Mouse (Mus musculus): Measurements from ENCODE around the gene Gcfc2. TPM values are rescaled to one million over a fixed set of nuclear protein-coding genes. Genes with fewer than 3 reads are reported as not detected.
A peak's percentile ranks its signal among the peaks of the same experiment; 100 is the strongest.

Gene Gcfc2
- polyA plus RNA-seq, 1 experiment from 2014 or later: 15.7 TPM

DNA sequence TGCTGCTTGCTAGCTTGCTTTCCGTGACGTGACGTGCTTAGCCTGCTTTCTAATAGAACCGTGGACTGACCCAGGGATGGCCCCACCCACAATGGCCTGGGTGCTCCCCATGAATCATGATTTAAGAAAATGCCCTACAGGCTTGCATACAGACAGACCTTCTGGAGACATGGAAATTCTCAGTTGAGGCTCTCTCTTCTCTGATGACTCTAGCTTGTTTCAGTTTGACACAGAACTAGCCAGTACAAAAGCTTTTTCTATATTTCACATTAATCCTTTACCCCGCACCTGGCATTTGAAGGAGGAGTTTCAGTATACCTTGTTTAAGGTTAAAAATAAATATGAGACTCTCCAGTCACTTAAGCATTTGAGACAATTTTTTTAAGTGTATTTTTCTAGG, 18.2 kb downstream of the Gcfc2 start:
- H3K9ac ChIP-seq (ENCODE audit: low read depth, low read length): no peak overlapping the region

DNA sequence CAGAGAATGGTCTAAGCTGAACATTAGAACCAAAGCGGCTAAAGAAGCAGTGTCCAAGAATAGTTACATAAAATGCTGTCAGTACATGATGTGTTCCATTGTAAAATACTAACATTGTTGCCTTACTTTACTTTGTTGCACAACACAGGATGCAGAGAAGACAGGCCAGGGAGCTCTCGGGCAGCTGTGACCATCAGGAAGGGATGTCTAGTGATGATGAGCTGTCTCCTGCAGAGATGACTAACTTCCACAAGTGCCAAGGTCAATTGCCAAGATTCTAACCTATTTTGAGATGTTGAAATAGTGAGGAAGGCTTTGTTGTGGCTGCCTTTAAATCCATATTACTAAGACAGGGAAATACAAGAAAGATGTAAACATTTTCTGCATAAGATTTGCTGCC, 19.8 kb downstream of the Gcfc2 start:
- Histone ChIP-seq H3K9me3 (ENCODE audit: control insufficient read depth, low read length) (no peaks in the 10 kb centered on the region), H3K27me3 (ENCODE audit: control insufficient read depth, insufficient read depth, low read length) (no peaks in the 10 kb centered on the region), H3K4me1 (ENCODE audit: control insufficient read depth, insufficient read depth, low read length) (no peaks in the 10 kb centered on the region), H3K27ac (ENCODE audit: low read depth, low read length) (no peak overlapping the region), H3K36me3 (ENCODE audit: control insufficient read depth, insufficient read depth, low read length) (peaks cover 85% of the 10 kb centered on the region), H3K9ac (ENCODE audit: low read depth, low read length) (no peak overlapping the region), H3K4me3 (ENCODE audit: low read length) (no peak overlapping the region), H3K4me2 (replicated peaks; ENCODE audit: low read depth, low read length) (no peak overlapping the region)
- ATAC-seq (ENCODE audit: low FRiP score, low TSS enrichment): no peak
- 93% methylated on average over 2 of the region's 2 CpGs for WGBS

More for the DNA sequence above, 18.2 kb downstream of the Gcfc2 start:
- peaks cover 81% of the 10 kb centered on the region for H3K36me3 ChIP-seq (ENCODE audit: control insufficient read depth, insufficient read depth, low read length)
- H3K27me3 ChIP-seq (ENCODE audit: control insufficient read depth, insufficient read depth, low read length): no peaks in the 10 kb centered on the region
- no peak overlapping the region for H3K4me2 ChIP-seq (replicated peaks; ENCODE audit: low read depth, low read length)
- WGBS: 89% methylated on average over 5 of the region's 5 CpGs
- no peaks in the 10 kb centered on the region for H3K4me1 ChIP-seq (ENCODE audit: control insufficient read depth, insufficient read depth, low read length)
- no peak overlapping the region for H3K4me3 ChIP-seq (ENCODE audit: low read length)
- no peaks in the 10 kb centered on the region for H3K9me3 ChIP-seq (ENCODE audit: control insufficient read depth, low read length)
- H3K27ac ChIP-seq (ENCODE audit: low read depth, low read length): no peak overlapping the region
- no peak for ATAC-seq (ENCODE audit: low FRiP score, low TSS enrichment)

DNA sequence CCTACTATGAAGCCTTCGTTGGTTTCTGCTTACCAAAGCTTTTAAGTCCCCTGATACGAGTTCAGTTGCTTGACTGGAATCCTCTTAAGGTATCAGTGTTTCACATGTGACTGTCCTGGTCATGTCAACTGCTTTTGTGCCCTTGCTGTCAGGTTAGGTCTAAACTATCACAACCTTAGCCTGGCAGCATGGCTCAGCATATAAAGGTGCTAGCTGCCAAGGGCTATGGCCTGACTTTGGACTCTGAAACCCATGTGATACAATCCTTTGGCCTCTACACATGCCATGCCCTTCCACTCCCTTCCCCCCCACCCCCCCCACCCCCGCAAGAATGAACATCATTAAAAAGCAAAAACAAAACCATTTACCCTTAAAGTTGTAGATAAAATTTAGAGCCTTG, 21.0 kb downstream of the Gcfc2 start:
- no peak overlapping the region for H3K4me3 ChIP-seq (ENCODE audit: low read length)
- no peaks in the 10 kb centered on the region for H3K4me1 ChIP-seq (ENCODE audit: control insufficient read depth, insufficient read depth, low read length)
- no peaks in the 10 kb centered on the region for H3K9me3 ChIP-seq (ENCODE audit: control insufficient read depth, low read length)
- H3K9ac ChIP-seq (ENCODE audit: low read depth, low read length): no peak overlapping the region
- H3K27ac ChIP-seq (ENCODE audit: low read depth, low read length): no peak overlapping the region
- peaks cover 90% of the 10 kb centered on the region for H3K36me3 ChIP-seq (ENCODE audit: control insufficient read depth, insufficient read depth, low read length)
- no peaks in the 10 kb centered on the region for H3K27me3 ChIP-seq (ENCODE audit: control insufficient read depth, insufficient read depth, low read length)
- no peak overlapping the region for H3K4me2 ChIP-seq (replicated peaks; ENCODE audit: low read depth, low read length)
- WGBS: 94% methylated on average over 3 of the region's 3 CpGs
- ATAC-seq (ENCODE audit: low FRiP score, low TSS enrichment): no peak

DNA sequence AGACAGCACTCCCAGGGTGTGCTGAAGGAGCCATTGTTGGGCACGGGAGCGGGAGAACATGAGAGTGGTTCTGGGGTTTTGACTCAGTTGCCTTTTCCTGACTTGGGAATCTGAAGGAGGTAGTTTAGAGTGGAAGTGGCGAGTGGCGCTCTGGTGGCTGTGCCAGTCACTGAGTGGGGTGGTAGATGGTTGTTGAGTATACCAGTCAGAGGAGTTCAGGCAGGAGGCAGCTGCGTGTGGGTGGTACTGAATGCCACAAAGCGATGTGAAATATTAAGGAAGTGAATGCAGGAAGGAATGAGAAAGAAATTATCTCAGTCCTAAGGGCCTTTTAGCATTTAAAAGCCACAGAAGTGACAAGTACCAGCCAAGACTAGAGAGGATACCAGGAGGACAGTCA, 23.4 kb downstream of the Gcfc2 start:
- H3K27me3 ChIP-seq (ENCODE audit: control insufficient read depth, insufficient read depth, low read length): no peaks in the 10 kb centered on the region
- peaks cover 91% of the 10 kb centered on the region for H3K36me3 ChIP-seq (ENCODE audit: control insufficient read depth, insufficient read depth, low read length)
- H3K27ac ChIP-seq (ENCODE audit: low read depth, low read length): no peak overlapping the region
- ATAC-seq (ENCODE audit: low FRiP score, low TSS enrichment): no peak
- H3K4me3 ChIP-seq (ENCODE audit: low read length): no peak overlapping the region
- no peak overlapping the region for H3K9ac ChIP-seq (ENCODE audit: low read depth, low read length)
- H3K4me2 ChIP-seq (replicated peaks; ENCODE audit: low read depth, low read length): no peak overlapping the region
- 98% methylated on average over 6 of the region's 6 CpGs for WGBS
- H3K4me1 ChIP-seq (ENCODE audit: control insufficient read depth, insufficient read depth, low read length): no peaks in the 10 kb centered on the region
- no peaks in the 10 kb centered on the region for H3K9me3 ChIP-seq (ENCODE audit: control insufficient read depth, low read length)

DNA sequence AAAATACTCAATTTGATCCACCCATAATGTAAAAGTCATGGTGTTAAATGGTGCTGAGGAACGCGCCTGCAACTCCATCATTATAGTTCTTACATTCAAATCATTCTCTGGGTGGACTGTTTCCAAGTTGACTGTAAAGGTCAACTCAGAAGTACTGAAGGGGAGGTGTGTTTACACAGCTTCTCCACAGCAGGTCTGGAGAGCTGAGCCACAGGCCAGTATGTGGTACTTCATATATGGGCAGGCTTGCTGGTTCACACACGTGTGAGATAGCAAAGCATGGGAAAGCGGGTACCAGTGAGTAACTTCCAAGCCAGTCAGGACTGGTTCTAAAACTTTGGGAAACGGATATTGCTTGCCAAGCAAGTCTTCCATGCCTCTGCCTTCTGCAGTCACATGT, 31.7 kb downstream of the Gcfc2 start:
- Histone ChIP-seq H3K4me1 (ENCODE audit: control insufficient read depth, insufficient read depth, low read length) (no peaks in the 10 kb centered on the region), H3K36me3 (ENCODE audit: control insufficient read depth, insufficient read depth, low read length) (peaks cover 75% of the 10 kb centered on the region), H3K9ac (ENCODE audit: low read depth, low read length) (no peak overlapping the region), H3K9me3 (ENCODE audit: control insufficient read depth, low read length) (no peaks in the 10 kb centered on the region), H3K4me2 (replicated peaks; ENCODE audit: low read depth, low read length) (no peak overlapping the region), H3K27ac (ENCODE audit: low read depth, low read length) (no peak overlapping the region), H3K27me3 (ENCODE audit: control insufficient read depth, insufficient read depth, low read length) (no peaks in the 10 kb centered on the region), H3K4me3 (ENCODE audit: low read length) (no peak overlapping the region)
- WGBS: 91% methylated on average over 5 of the region's 5 CpGs
- no peak for ATAC-seq (ENCODE audit: low FRiP score, low TSS enrichment)

DNA sequence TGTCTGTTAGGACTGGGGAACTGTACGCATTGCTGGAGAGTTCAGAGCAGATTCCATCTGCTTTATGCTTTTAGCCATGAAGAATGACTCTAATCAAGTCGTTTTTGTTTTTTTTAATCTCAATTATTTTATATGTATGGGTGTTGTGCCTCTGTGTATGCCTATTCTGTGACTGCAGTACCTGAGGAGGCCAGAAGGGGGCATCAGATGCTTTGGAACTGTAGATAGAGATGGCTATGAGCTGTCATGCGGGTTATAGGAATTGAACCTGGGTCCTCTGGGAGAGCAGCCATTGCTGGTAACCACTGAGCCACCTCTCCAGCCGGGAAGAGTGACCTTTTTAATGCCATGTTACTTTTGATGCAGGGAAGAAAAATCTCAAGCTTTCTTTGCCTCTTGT, 32.9 kb downstream of the Gcfc2 start:
- H3K4me3 ChIP-seq (ENCODE audit: low read length): no peak overlapping the region
- no peaks in the 10 kb centered on the region for H3K9me3 ChIP-seq (ENCODE audit: control insufficient read depth, low read length)
- no peak overlapping the region for H3K9ac ChIP-seq (ENCODE audit: low read depth, low read length)
- H3K36me3 ChIP-seq (ENCODE audit: control insufficient read depth, insufficient read depth, low read length): peaks cover 74% of the 10 kb centered on the region
- H3K4me2 ChIP-seq (replicated peaks; ENCODE audit: low read depth, low read length): no peak overlapping the region
- WGBS: 90% methylated on average over 4 of the region's 4 CpGs
- no peak for ATAC-seq (ENCODE audit: low FRiP score, low TSS enrichment)
- H3K27ac ChIP-seq (ENCODE audit: low read depth, low read length): no peak overlapping the region
- H3K4me1 ChIP-seq (ENCODE audit: control insufficient read depth, insufficient read depth, low read length): no peaks in the 10 kb centered on the region
- H3K27me3 ChIP-seq (ENCODE audit: control insufficient read depth, insufficient read depth, low read length): no peaks in the 10 kb centered on the region

DNA sequence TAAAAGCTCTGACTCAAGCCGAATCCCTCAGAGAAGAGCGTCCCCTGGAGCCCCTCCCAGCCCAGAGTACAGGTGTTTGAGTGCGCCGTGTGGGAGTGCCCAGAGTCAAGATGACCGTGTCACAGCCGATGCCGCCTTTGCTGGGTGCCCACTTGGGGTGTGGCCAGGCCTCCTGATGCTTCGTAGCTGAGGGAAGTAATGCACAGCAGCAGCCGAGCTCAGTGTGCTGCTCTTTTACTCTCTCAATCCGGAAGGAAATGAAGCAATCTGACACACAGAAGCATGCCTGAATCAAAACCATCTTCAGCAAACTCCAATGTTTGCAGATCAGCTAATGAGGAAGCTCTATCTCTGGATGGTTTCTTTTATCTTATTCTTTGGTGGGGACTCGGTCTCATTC, 34.5 kb downstream of the Gcfc2 start:
- Histone ChIP-seq H3K9ac (ENCODE audit: low read depth, low read length) (no peak overlapping the region), H3K9me3 (ENCODE audit: control insufficient read depth, low read length) (no peaks in the 10 kb centered on the region), H3K27ac (ENCODE audit: low read depth, low read length) (no peak overlapping the region), H3K36me3 (ENCODE audit: control insufficient read depth, insufficient read depth, low read length) (peaks cover 73% of the 10 kb centered on the region), H3K4me3 (ENCODE audit: low read length) (no peak overlapping the region), H3K4me2 (replicated peaks; ENCODE audit: low read depth, low read length) (no peak overlapping the region), H3K27me3 (ENCODE audit: control insufficient read depth, insufficient read depth, low read length) (no peaks in the 10 kb centered on the region), H3K4me1 (ENCODE audit: control insufficient read depth, insufficient read depth, low read length) (no peaks in the 10 kb centered on the region)
- 86% methylated on average over 11 of the region's 11 CpGs for WGBS
- no peak for ATAC-seq (ENCODE audit: low FRiP score, low TSS enrichment)

DNA sequence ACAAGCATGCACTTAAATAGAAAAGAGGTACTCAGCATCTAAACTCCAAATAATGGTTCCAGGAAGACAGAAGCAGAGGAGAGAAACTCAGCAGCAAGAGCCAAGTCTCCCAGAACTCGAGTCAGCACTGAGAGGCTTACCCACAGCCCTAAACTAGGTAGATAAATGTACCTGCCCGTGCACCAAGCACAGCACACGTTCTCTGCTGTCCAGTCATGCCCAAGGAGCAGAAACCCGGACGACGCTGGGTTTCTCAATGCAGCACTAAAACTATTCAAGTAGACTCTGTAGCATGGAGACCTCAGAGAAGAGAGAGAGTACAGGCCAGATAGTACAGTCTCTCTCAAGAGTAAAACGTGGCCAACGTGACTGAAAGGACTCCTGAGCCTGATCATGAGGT, 36.4 kb downstream of the Gcfc2 start:
- Histone ChIP-seq H3K27ac (ENCODE audit: low read depth, low read length) (no peak overlapping the region), H3K9me3 (ENCODE audit: control insufficient read depth, low read length) (no peaks in the 10 kb centered on the region), H3K4me1 (ENCODE audit: control insufficient read depth, insufficient read depth, low read length) (no peaks in the 10 kb centered on the region; the same call in 1 of the 2 replicates), H3K4me2 (replicated peaks; ENCODE audit: low read depth, low read length) (no peak overlapping the region), H3K9ac (ENCODE audit: low read depth, low read length) (no peak overlapping the region), H3K4me3 (ENCODE audit: low read length) (no peak overlapping the region), H3K36me3 (ENCODE audit: control insufficient read depth, insufficient read depth, low read length) (peaks cover 78% of the 10 kb centered on the region), H3K27me3 (ENCODE audit: control insufficient read depth, insufficient read depth, low read length) (no peaks in the 10 kb centered on the region)
- ATAC-seq (ENCODE audit: low FRiP score, low TSS enrichment): no peak
- WGBS: 96% methylated on average over 8 of the region's 8 CpGs

DNA sequence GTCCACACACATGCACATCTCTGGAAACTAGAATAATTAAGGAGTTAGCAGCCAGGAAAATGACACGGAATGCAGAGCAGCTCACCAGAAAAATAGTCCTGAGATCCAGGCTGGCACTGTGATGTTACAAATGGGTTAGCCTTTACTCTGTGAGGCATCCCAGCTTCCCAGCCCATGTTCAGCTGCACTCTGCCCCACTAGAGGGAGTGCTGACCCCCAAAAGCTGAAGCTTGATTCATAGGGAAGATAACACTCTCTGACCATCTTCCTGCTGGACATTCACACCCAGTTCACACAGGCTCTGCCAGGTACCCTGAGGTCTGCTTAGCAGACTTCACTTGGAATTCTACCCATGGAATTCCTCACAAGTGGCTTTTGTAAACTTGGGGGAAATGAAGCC, 36.8 kb downstream of the Gcfc2 start:
- WGBS: 83% methylated on average over 1 of the region's 1 CpGs
- H3K4me3 ChIP-seq (ENCODE audit: low read length): no peak overlapping the region
- peaks cover 76% of the 10 kb centered on the region for H3K36me3 ChIP-seq (ENCODE audit: control insufficient read depth, insufficient read depth, low read length)
- no peaks in the 10 kb centered on the region for H3K27me3 ChIP-seq (ENCODE audit: control insufficient read depth, insufficient read depth, low read length)
- H3K27ac ChIP-seq (ENCODE audit: low read depth, low read length): no peak overlapping the region
- H3K4me1 ChIP-seq (ENCODE audit: control insufficient read depth, insufficient read depth, low read length): no peaks in the 10 kb centered on the region; the same call in 1 of the 2 replicates
- no peak overlapping the region for H3K4me2 ChIP-seq (replicated peaks; ENCODE audit: low read depth, low read length)
- 0 out of 2 replicates have a peak, but pooled peaks have one; percentile 17 for ATAC-seq (ENCODE audit: low FRiP score, low TSS enrichment)
- H3K9ac ChIP-seq (ENCODE audit: low read depth, low read length): no peak overlapping the region
- H3K9me3 ChIP-seq (ENCODE audit: control insufficient read depth, low read length): no peaks in the 10 kb centered on the region

Data from kidney, embryonic 14.5 days (tissue).